Mouse (Mus musculus): ENCODE data around the gene Zdhhc19. TPM values are rescaled to one million over a fixed set of nuclear protein-coding genes. Genes with fewer than 3 reads are reported as not detected.

Zdhhc19 gene
- total and polyA plus RNA-seq, 3 experiments, result 0.58 to 1.4 TPM; not detected in 1

DNA sequence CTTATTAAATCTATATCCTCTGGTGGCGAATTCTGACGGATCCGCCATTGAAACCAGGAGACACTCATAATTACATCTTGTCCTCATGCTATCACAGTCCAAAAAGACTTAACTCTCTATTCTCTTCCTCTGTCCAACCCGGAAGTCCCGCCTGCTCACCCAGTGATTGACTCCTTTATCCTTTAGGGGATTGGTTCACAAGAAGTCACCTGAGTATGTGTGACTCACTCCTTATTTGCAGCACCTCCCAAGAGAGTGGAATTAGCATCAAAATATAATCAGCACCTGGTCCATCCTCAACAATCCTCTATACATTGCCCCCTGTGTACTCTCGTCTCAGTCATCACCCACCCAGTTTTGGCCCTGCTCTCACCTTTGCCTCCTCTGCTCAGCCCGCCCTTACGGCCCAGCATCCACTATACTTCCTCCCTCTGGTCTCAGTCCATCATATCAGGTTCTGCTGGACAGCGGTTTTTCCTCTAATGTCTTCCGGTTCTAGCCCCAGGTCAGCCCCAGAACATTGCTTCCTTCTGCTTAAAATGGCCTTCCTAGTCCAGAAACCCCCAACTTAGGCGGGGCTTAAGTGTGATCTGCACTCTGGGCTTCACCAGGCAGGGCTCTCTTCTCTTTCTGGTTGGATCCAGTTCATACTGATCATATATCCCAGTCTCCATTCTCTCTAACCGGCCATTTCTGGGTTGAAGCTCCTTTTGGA is 6.7 kb downstream of the Zdhhc19 start:
- Histone ChIP-seq H3K9me3 (replicated peaks; ENCODE audit: insufficient read depth, low read length) (no peaks in the 10 kb centered on the region), H3K27me3 (ENCODE audit: control insufficient read depth in 1 of 2, insufficient read depth in 2 of 2, low read length in 2 of 2) (no peaks in the 10 kb centered on the region), H3K27ac (ENCODE audit: control insufficient read depth, low read depth, low read length) (no peak overlapping the region), H3K36me3 (ENCODE audit: control insufficient read depth in 1 of 2, insufficient read depth in 2 of 2, low read length in 2 of 2) (peaks cover 0 to 6% of the 10 kb centered on the region in 2 experiments; a peak in 2 of 4 replicates), H3K9ac (ENCODE audit: control insufficient read depth, low read depth, low read length, poor library complexity, severe bottlenecking) (no peak overlapping the region), H3K4me3 (ENCODE audit: control insufficient read depth in 1 of 2, insufficient read depth in 1 of 2, low read depth in 2 of 2, low read length in 2 of 2) (no peak overlapping the region), H3K4me1 (ENCODE audit: control insufficient read depth in 1 of 2, insufficient read depth in 2 of 2, low read length in 2 of 2) (peaks cover 2 to 3% of the 10 kb centered on the region in 2 experiments; a peak in 2 of 4 replicates), H3K79me2 (ENCODE audit: control insufficient read depth, insufficient read depth, low read length, poor library complexity) (no peaks in the 10 kb centered on the region)
- no peak for TF ChIP-seq USF2 (IDR thresholded peaks at IDR 0.05; ENCODE audit: borderline replicate concordance in 1 of 2, insufficient read depth in 1 of 2, low read depth in 1 of 2, low read length in 2 of 2)
- no peak for TF ChIP-seq MAX (IDR thresholded peaks at IDR 0.05; ENCODE audit: low read length)
- TF ChIP-seq SIN3A (IDR thresholded peaks at IDR 0.05; ENCODE audit: low read length), result no peak
- TF ChIP-seq NELFE (IDR thresholded peaks at IDR 0.05; ENCODE audit: low read depth, low read length), result no peak
- TF ChIP-seq JUND (IDR thresholded peaks at IDR 0.05; ENCODE audit: low read depth, low read length), result no peak
- TF ChIP-seq TBP (IDR thresholded peaks at IDR 0.05; ENCODE audit: low read depth, low read length), result no peak
- DNase-seq (ENCODE audit: low read depth, low spot score), result no peak

DNA sequence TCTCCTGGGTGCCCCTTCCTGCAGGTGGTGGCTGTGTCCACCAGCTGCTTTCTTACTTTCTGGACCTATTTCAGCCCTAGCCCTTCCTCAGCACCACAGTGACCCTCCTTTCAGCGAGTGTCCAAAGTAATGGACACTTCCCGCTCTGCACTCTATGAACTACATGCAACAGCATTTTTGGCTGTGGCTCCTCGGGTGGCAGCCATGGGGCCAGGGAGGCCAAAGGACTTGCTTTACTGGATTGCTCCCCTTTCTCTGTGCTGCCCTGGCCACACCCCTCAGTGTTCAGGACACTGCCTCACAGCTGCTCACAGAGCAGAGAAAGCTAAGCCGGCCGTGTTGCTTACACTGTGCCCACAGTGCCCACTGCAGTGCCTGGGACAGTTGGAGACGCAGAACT is 7.6 kb downstream of the Zdhhc19 start:
- H3K4me1 ChIP-seq (ENCODE audit: control insufficient read depth in 1 of 2, insufficient read depth in 2 of 2, low read length in 2 of 2), result peaks cover 9 to 12% of the 10 kb centered on the region in 2 experiments; a peak in 3 of 4 replicates
- no peak overlapping the region for H3K27ac ChIP-seq (ENCODE audit: control insufficient read depth, low read depth, low read length)
- no peak for DNase-seq (ENCODE audit: low read depth, low spot score)
- no peak for TF ChIP-seq USF1 (IDR thresholded peaks at IDR 0.05; ENCODE audit: low read depth, low read length)
- TF ChIP-seq ELF1 (IDR thresholded peaks at IDR 0.05; ENCODE audit: low read depth, low read length), result no peak
- no peak for TF ChIP-seq USF2 (IDR thresholded peaks at IDR 0.05; ENCODE audit: borderline replicate concordance in 1 of 2, insufficient read depth in 1 of 2, low read depth in 1 of 2, low read length in 2 of 2)
- TF ChIP-seq MAFK (IDR thresholded peaks at IDR 0.05; ENCODE audit: borderline replicate concordance, low read depth, low read length), result no peak
- no peak for TF ChIP-seq ZKSCAN1 (IDR thresholded peaks at IDR 0.05; ENCODE audit: low read depth, low read length)
- no peaks in the 10 kb centered on the region; the same call in 1 of the 2 replicates for H3K79me2 ChIP-seq (ENCODE audit: control insufficient read depth, insufficient read depth, low read length, poor library complexity)
- H3K4me3 ChIP-seq (ENCODE audit: control insufficient read depth in 1 of 2, insufficient read depth in 1 of 2, low read depth in 2 of 2, low read length in 2 of 2), result no peak overlapping the region
- no peaks in the 10 kb centered on the region for H3K27me3 ChIP-seq (ENCODE audit: control insufficient read depth in 1 of 2, insufficient read depth in 2 of 2, low read length in 2 of 2)
- H3K9me3 ChIP-seq (replicated peaks; ENCODE audit: insufficient read depth, low read length), result no peaks in the 10 kb centered on the region
- no peak overlapping the region for H3K9ac ChIP-seq (ENCODE audit: control insufficient read depth, low read depth, low read length, poor library complexity, severe bottlenecking)
- H3K36me3 ChIP-seq (ENCODE audit: control insufficient read depth in 1 of 2, insufficient read depth in 2 of 2, low read length in 2 of 2), result peaks cover 0 to 14% of the 10 kb centered on the region in 2 experiments; a peak in 2 of 4 replicates

DNA sequence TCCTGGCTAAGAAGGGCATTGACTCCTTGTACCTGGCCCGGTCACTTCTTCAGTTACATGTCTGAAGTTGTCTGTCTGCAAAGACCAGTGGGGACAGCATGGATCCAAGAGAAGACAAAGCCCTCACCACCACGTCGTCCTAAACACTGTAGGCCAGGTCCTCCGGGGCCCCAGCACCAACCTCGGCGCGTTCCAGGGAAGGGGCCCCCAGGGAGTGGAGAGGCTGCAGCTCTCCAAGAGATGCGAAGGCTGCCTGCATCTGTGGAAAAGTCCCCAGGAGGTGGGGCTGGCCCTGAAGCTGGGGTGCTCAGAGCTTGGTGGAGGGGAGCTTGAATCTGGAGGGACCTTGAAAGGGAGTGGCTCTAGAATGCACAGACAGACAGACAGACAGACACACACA is 10.2 kb downstream of the Zdhhc19 start:
- H3K79me2 ChIP-seq (ENCODE audit: control insufficient read depth, insufficient read depth, low read length, poor library complexity), result no peaks in the 10 kb centered on the region; the same call in 1 of the 2 replicates
- TF ChIP-seq POLR2AphosphoS5 (IDR thresholded peaks at IDR 0.05; ENCODE audit: borderline replicate concordance, low read depth, low read length) (no peak), UBTF (IDR thresholded peaks at IDR 0.05; ENCODE audit: borderline replicate concordance, insufficient read depth, low read depth, low read length) (no peak), GABPA (IDR thresholded peaks at IDR 0.05; ENCODE audit: low read depth, low read length) (no peak), ZMIZ1 (IDR thresholded peaks at IDR 0.05; ENCODE audit: low read depth, low read length) (no peak), USF2 (IDR thresholded peaks at IDR 0.05; ENCODE audit: borderline replicate concordance in 1 of 2, insufficient read depth in 1 of 2, low read depth in 1 of 2, low read length in 2 of 2) (no peak), MYB (IDR thresholded peaks at IDR 0.05; ENCODE audit: low read depth, low read length) (no peak), EP300 (IDR thresholded peaks at IDR 0.05; ENCODE audit: low read depth in 1 of 2, low read length in 2 of 2) (no peak), NRF1 (IDR thresholded peaks at IDR 0.05; ENCODE audit: insufficient read depth, low read depth, low read length, poor library complexity, severe bottlenecking) (no peak), MAX (IDR thresholded peaks at IDR 0.05; ENCODE audit: low read length) (no peak)
- no peak overlapping the region for H3K4me3 ChIP-seq (ENCODE audit: control insufficient read depth in 1 of 2, insufficient read depth in 1 of 2, low read depth in 2 of 2, low read length in 2 of 2)
- no peak overlapping the region for H3K27ac ChIP-seq (ENCODE audit: control insufficient read depth, low read depth, low read length)
- no peak overlapping the region for H3K9ac ChIP-seq (ENCODE audit: control insufficient read depth, low read depth, low read length, poor library complexity, severe bottlenecking)
- no peak for DNase-seq (ENCODE audit: low read depth, low spot score)
- peaks cover 19 to 27% of the 10 kb centered on the region in 2 experiments for H3K4me1 ChIP-seq (ENCODE audit: control insufficient read depth in 1 of 2, insufficient read depth in 2 of 2, low read length in 2 of 2)
- H3K9me3 ChIP-seq (replicated peaks; ENCODE audit: insufficient read depth, low read length), result no peaks in the 10 kb centered on the region
- H3K27me3 ChIP-seq (ENCODE audit: control insufficient read depth in 1 of 2, insufficient read depth in 2 of 2, low read length in 2 of 2), result no peaks in the 10 kb centered on the region
- peaks cover 0 to 33% of the 10 kb centered on the region in 2 experiments; a peak in 2 of 4 replicates for H3K36me3 ChIP-seq (ENCODE audit: control insufficient read depth in 1 of 2, insufficient read depth in 2 of 2, low read length in 2 of 2)

Data from MEL (cell line).